In the genomic region with DNA sequence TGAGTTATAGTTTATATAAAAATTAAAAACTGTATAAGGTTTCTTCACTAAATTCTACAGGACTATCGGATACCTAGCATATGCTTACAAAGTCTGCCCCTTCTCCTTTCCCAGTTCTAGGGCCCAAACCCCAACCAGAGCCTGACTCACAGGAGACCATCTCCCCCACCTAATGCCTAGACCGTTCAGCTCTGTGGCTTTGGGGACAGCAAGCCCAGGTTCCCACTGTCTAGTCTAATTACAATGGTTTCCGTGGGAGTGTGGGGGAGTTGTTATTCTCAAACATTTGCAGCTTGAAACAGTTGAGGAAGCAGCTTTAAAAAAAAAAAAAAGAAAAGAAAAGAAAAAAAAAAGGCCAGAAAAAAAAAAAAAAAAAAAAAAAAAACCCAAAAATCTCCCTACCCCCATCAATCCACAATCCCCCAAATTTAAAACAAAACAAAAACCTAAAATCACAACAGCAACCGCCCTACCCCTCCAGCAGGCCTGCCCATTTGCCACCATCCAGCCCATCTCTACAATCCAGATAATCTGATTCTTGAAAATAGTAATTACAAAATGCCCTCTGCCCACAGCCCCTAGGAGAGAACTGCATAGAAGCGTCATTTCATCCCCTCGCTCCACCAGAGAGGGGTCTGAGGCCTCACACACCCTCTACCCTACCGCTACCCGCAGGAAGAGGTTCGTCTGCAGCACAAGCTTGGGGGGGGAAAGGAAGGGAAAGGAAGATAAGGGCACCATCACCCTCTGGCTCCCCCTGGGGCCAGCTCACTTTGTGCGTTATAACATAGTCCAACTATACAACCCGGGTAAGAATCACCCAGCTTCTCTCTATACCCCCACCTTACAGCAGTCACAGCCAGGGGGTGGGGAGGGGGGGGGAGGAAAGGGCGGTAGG, we compare ENCODE assay signal across 8 mouse cellular contexts. TPM values are rescaled to one million over a fixed set of nuclear protein-coding genes. Genes with fewer than 3 reads are reported as not detected.
DNase-seq lines count a peak whose midpoint lies in the region; ATAC-seq and TF ChIP-seq lines count a peak whose summit lies in the region.

No protein-coding gene starts in this region.

- no peaks in the 10 kb centered on the region for H3K9me3 ChIP-seq in hindbrain, embryonic 10.5 days
- no peaks in the 10 kb centered on the region for H3K9me3 ChIP-seq in hindbrain, embryonic 11.5 days (ENCODE audit: control insufficient read depth, low read length)
- H3K9me3 ChIP-seq in hindbrain, embryonic 13.5 days, result no peaks in the 10 kb centered on the region

- H3K4me3 ChIP-seq in hindbrain, embryonic 10.5 days, result peak overlapping the region; percentile 84; the same call in 1 of the 2 replicates
- no peak overlapping the region for H3K4me3 ChIP-seq in hindbrain, embryonic 11.5 days (ENCODE audit: low read depth, low read length)
- H3K4me3 ChIP-seq in hindbrain, embryonic 13.5 days, result no peak overlapping the region
- H3K4me3 ChIP-seq in thymus, adult 2 months (ENCODE audit: control insufficient read depth, insufficient read depth, low read length), result no peak overlapping the region

- H3K9ac ChIP-seq in hindbrain, embryonic 11.5 days (ENCODE audit: low read depth, low read length), result no peak overlapping the region
- H3K9ac ChIP-seq in hindbrain, embryonic 13.5 days, result no peak overlapping the region

- peak overlapping the region; percentile 53; the same call in 1 of the 2 replicates for H3K27ac ChIP-seq in hindbrain, embryonic 10.5 days
- no peak overlapping the region for H3K27ac ChIP-seq in hindbrain, embryonic 11.5 days (ENCODE audit: low read depth, low read length)
- peak overlapping the region; percentile 20; the same call in 1 of the 2 replicates for H3K27ac ChIP-seq in hindbrain, embryonic 13.5 days
- H3K27ac ChIP-seq in thymus, adult 2 months (ENCODE audit: control insufficient read depth, insufficient read depth, low read length), result peak overlapping the region; percentile 83

- no peak for TF ChIP-seq POLR2A in thymus, adult 2 months (IDR thresholded peaks at IDR 0.05; ENCODE audit: control insufficient read depth, extremely low read depth, insufficient read depth, low read length, poor library complexity)

- H3K4me1 ChIP-seq in hindbrain, embryonic 10.5 days (replicated peaks), result peaks cover 20% of the 10 kb centered on the region
- H3K4me1 ChIP-seq in hindbrain, embryonic 11.5 days (replicated peaks; ENCODE audit: control insufficient read depth, insufficient read depth, low read length), result no peaks in the 10 kb centered on the region
- H3K4me1 ChIP-seq in hindbrain, embryonic 13.5 days (replicated peaks), result peaks cover 18% of the 10 kb centered on the region
- peaks cover 17% of the 10 kb centered on the region for H3K4me1 ChIP-seq in thymus, adult 2 months (replicated peaks; ENCODE audit: control insufficient read depth, insufficient read depth, low read length)

- TF ChIP-seq CTCF in thymus, adult 2 months (IDR thresholded peaks at IDR 0.05; ENCODE audit: borderline replicate concordance, control insufficient read depth, extremely low read depth, insufficient read depth, low read length, poor library complexity), result 0 out of 2 replicates have a peak, but pooled peaks have one; percentile 14

- H3K27me3 ChIP-seq in hindbrain, embryonic 10.5 days (ENCODE audit: insufficient read depth, poor library complexity, severe bottlenecking), result no peaks in the 10 kb centered on the region
- no peaks in the 10 kb centered on the region for H3K27me3 ChIP-seq in hindbrain, embryonic 11.5 days (ENCODE audit: control insufficient read depth, insufficient read depth, low read length)
- no peaks in the 10 kb centered on the region for H3K27me3 ChIP-seq in hindbrain, embryonic 13.5 days
- no peaks in the 10 kb centered on the region for H3K27me3 ChIP-seq in thymus, adult 2 months (ENCODE audit: control insufficient read depth, insufficient read depth, low read length)

- ATAC-seq in hindbrain, embryonic 11.5 days (ENCODE audit: low FRiP score), result no peak
- no peak for ATAC-seq in hindbrain, embryonic 13.5 days (ENCODE audit: low FRiP score)
- ATAC-seq in megakaryocyte progenitor cell, adult 5-6 weeks (replicated peaks; ENCODE audit: poor library complexity), result peak; percentile 54

- peaks cover 57% of the 10 kb centered on the region for H3K36me3 ChIP-seq in hindbrain, embryonic 10.5 days
- peaks cover 11% of the 10 kb centered on the region for H3K36me3 ChIP-seq in hindbrain, embryonic 11.5 days (ENCODE audit: control insufficient read depth, insufficient read depth, low read length)
- peaks cover 50% of the 10 kb centered on the region for H3K36me3 ChIP-seq in hindbrain, embryonic 13.5 days
- peaks cover 37% of the 10 kb centered on the region for H3K36me3 ChIP-seq in thymus, adult 2 months (ENCODE audit: control insufficient read depth, insufficient read depth, low read length)

- WGBS in hindbrain, embryonic 10.5 days, result 68% methylated on average over 12 of the region's 12 CpGs
- 64% methylated on average over 12 of the region's 12 CpGs for WGBS in hindbrain, embryonic 11.5 days
- 63% methylated on average over 12 of the region's 12 CpGs for WGBS in hindbrain, embryonic 13.5 days
- 15% methylated on average over 12 of the region's 12 CpGs for whole genome bisulfite sequencing in thymus, adult 2 months

- no peak overlapping the region for H3K4me2 ChIP-seq in hindbrain, embryonic 11.5 days (replicated peaks; ENCODE audit: low read depth, low read length)
- peak overlapping the region; percentile 77 for H3K4me2 ChIP-seq in hindbrain, embryonic 13.5 days

- DNase-seq in hindbrain, embryonic 10.5 days (ENCODE audit: low spot score), result no peak
- DNase-seq in hindbrain, embryonic 11.5 days (ENCODE audit: low spot score), result no peak
- peak; percentile 79 for DNase-seq in MEL-GATA-1-ER (ENCODE audit: extremely low read depth, low read depth)
- DNase-seq in thymus, adult 2 months, result peak; percentile 70
- DNase-seq in right cerebral cortex, postnatal 14 days, result no peak
- DNase-seq in gastrocnemius, postnatal 4 days (ENCODE audit: low spot score in 2 of 2), result no peak

RNA-seq across cellular contexts. Expression of a gene that starts 1.1 kb away (rescaled TPM):
- polyA plus RNA-seq in hindbrain, embryonic 10.5 days (2016; fragmentation: Nextera tagmentation; extraction: Ambion mirVana), result 88.7 and 89.0 TPM in 2 replicates
- polyA plus RNA-seq in hindbrain, embryonic 11.5 days (2014; fragmentation: Nextera tagmentation; extraction: Ambion mirVana), result 65.9 and 70.6 TPM in 2 replicates
- 73.4 and 77.5 TPM in 2 replicates for polyA plus RNA-seq in hindbrain, embryonic 13.5 days (2015; fragmentation: Nextera tagmentation; extraction: Ambion mirVana)
- total RNA-seq in megakaryocyte progenitor cell, adult 5-6 weeks (2015), result 38.4 and 50.6 TPM in 2 replicates
- total RNA-seq in megakaryocyte progenitor cell, adult 5-6 weeks (2017), result 97.3 and 105 TPM in 2 replicates
- 90.7 and 105 TPM in 2 replicates for polyA plus RNA-seq in thymus, adult 2 months (2012; rRNA removed)
- total RNA-seq in gastrocnemius, postnatal 4 days (2021), result 10 to 100 TPM; 42.8 to 42.9 TPM

RNA-seq across cellular contexts. Expression of a gene that starts 23.1 kb away (rescaled TPM):
- 0.21 and 0.56 TPM in 2 replicates for polyA plus RNA-seq in hindbrain, embryonic 10.5 days (2016; fragmentation: Nextera tagmentation; extraction: Ambion mirVana)
- 0.35 and 0.60 TPM in 2 replicates for polyA plus RNA-seq in hindbrain, embryonic 11.5 days (2014; fragmentation: Nextera tagmentation; extraction: Ambion mirVana)
- 0.63 and 0.69 TPM in 2 replicates for polyA plus RNA-seq in hindbrain, embryonic 13.5 days (2015; fragmentation: Nextera tagmentation; extraction: Ambion mirVana)
- total RNA-seq in megakaryocyte progenitor cell, adult 5-6 weeks (2015), result not detected in 2 replicates
- total RNA-seq in megakaryocyte progenitor cell, adult 5-6 weeks (2017), result under 0.01 and 0.10 TPM in 2 replicates
- polyA plus RNA-seq in thymus, adult 2 months (2012; rRNA removed), result 0.26 and 0.65 TPM in 2 replicates
- total RNA-seq in gastrocnemius, postnatal 4 days (2021), result 1 to 10 TPM; 1.8 TPM

RNA-seq across cellular contexts. Expression of a gene that starts 38.6 kb away (rescaled TPM):
- polyA plus RNA-seq in hindbrain, embryonic 10.5 days (2016; fragmentation: Nextera tagmentation; extraction: Ambion mirVana), result 10.2 and 11.2 TPM in 2 replicates
- polyA plus RNA-seq in hindbrain, embryonic 11.5 days (2014; fragmentation: Nextera tagmentation; extraction: Ambion mirVana), result 13.7 and 20.5 TPM in 2 replicates
- 11.6 and 12.1 TPM in 2 replicates for polyA plus RNA-seq in hindbrain, embryonic 13.5 days (2015; fragmentation: Nextera tagmentation; extraction: Ambion mirVana)
- 38.5 and 43.3 TPM in 2 replicates for total RNA-seq in megakaryocyte progenitor cell, adult 5-6 weeks (2015)
- 18.6 and 29.0 TPM in 2 replicates for total RNA-seq in megakaryocyte progenitor cell, adult 5-6 weeks (2017)
- polyA plus RNA-seq in thymus, adult 2 months (2012; rRNA removed), result 69.1 and 93.4 TPM in 2 replicates
- 10 to 100 TPM; 63.9 to 68.6 TPM for total RNA-seq in gastrocnemius, postnatal 4 days (2021)

RNA-seq across cellular contexts. Expression of a gene that starts 42.8 kb away (rescaled TPM):
- 13.7 and 13.8 TPM in 2 replicates for polyA plus RNA-seq in hindbrain, embryonic 10.5 days (2016; fragmentation: Nextera tagmentation; extraction: Ambion mirVana)
- 8.0 and 9.5 TPM in 2 replicates for polyA plus RNA-seq in hindbrain, embryonic 11.5 days (2014; fragmentation: Nextera tagmentation; extraction: Ambion mirVana)
- polyA plus RNA-seq in hindbrain, embryonic 13.5 days (2015; fragmentation: Nextera tagmentation; extraction: Ambion mirVana), result 3.7 and 4.6 TPM in 2 replicates
- total RNA-seq in megakaryocyte progenitor cell, adult 5-6 weeks (2015), result not detected in 2 replicates
- not detected in 2 replicates for total RNA-seq in megakaryocyte progenitor cell, adult 5-6 weeks (2017)
- 0.07 and 0.22 TPM in 2 replicates for polyA plus RNA-seq in thymus, adult 2 months (2012; rRNA removed)
- total RNA-seq in gastrocnemius, postnatal 4 days (2021), result under 1 TPM; 0.15 to 0.21 TPM

RNA-seq across cellular contexts. Expression of a gene that starts 54.5 kb away (rescaled TPM):
- 0.21 and 0.44 TPM in 2 replicates for polyA plus RNA-seq in hindbrain, embryonic 10.5 days (2016; fragmentation: Nextera tagmentation; extraction: Ambion mirVana)
- polyA plus RNA-seq in hindbrain, embryonic 11.5 days (2014; fragmentation: Nextera tagmentation; extraction: Ambion mirVana), result 0.54 and 0.57 TPM in 2 replicates
- polyA plus RNA-seq in hindbrain, embryonic 13.5 days (2015; fragmentation: Nextera tagmentation; extraction: Ambion mirVana), result 0.12 TPM in 1 of 2 replicates, not detected in the other
- total RNA-seq in megakaryocyte progenitor cell, adult 5-6 weeks (2015), result 0.22 TPM in 1 of 2 replicates, not detected in the other
- total RNA-seq in megakaryocyte progenitor cell, adult 5-6 weeks (2017), result 0.54 TPM in 1 of 2 replicates, not detected in the other
- 3.4 and 3.9 TPM in 2 replicates for polyA plus RNA-seq in thymus, adult 2 months (2012; rRNA removed)
- 1 to 10 TPM; 2.7 TPM for total RNA-seq in gastrocnemius, postnatal 4 days (2021)

Comparison
In these comparisons a context has a peak if more than half of its experiments do, and no peak if none do; other contexts are left out.
1. DNase-seq: peak in MEL-GATA-1-ER (single experiment) and thymus, adult 2 months (single experiment); none in hindbrain, embryonic 10.5 days (single experiment), hindbrain, embryonic 11.5 days (single experiment), right cerebral cortex, postnatal 14 days (single experiment) and gastrocnemius, postnatal 4 days (0 of 2).